Mouse (Mus musculus): ENCODE results near the gene Sertad3. TPM values are rescaled to one million over a fixed set of nuclear protein-coding genes. Genes with fewer than 3 reads are reported as not detected.

Sertad3 gene
- polyA plus RNA-seq, 1 experiment = 9.9 TPM

- H3K36me3 ChIP-seq (ENCODE audit: control insufficient read depth) = no peaks in the 10 kb centered on the region; the same call in 1 of the 2 replicates
- no peak within 1 kb of the TSS for H3K4me3 ChIP-seq (replicated peaks)
- TF ChIP-seq TAL1 (IDR thresholded peaks at IDR 0.05; ENCODE audit: low read length) = no peak
- no peak for TF ChIP-seq GATA1 (IDR thresholded peaks at IDR 0.05; ENCODE audit: low read length)
- H3K27me3 ChIP-seq (ENCODE audit: control insufficient read depth) = no peaks in the 10 kb centered on the region
- no peaks in the 10 kb centered on the region for H3K9me3 ChIP-seq (ENCODE audit: control insufficient read depth, low read length)
- peaks cover 30% of the 10 kb centered on the region for H3K4me1 ChIP-seq (ENCODE audit: control insufficient read depth)
These were observed 25.5 kb downstream of the Sertad3 start, which contains the start of gene Prx for GRCm38 (mm10) chr7:27499036-27499435. TSS of gene Prx (plus strand) at chr7:27499324.

DNA sequence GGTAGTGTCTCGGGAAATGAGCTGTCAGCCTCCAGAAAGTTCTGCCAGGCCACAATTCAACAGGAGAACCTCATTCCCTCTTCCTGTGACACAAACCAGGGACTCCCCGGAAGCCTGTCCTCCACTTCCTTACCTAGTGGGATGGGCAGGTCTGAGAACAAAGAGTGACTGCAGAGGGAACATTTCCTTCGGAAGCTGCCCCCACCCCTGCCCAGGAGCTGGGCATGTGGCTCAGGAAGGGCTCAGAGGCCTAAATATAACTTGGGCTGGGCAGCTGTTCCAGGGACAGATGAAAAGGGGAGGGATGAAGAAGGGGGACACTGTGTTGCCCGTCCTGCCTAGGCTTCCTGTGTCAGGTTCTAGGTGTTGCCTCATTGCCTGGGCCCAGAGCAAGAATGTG lies 28.1 kb downstream of the Sertad3 start:
- Histone ChIP-seq H3K27me3 (ENCODE audit: control insufficient read depth) (no peaks in the 10 kb centered on the region), H3K4me1 (ENCODE audit: control insufficient read depth) (peaks cover 28% of the 10 kb centered on the region), H3K36me3 (ENCODE audit: control insufficient read depth) (no peaks in the 10 kb centered on the region; the same call in 1 of the 2 replicates), H3K9me3 (ENCODE audit: control insufficient read depth, low read length) (no peaks in the 10 kb centered on the region), H3K4me3 (replicated peaks) (no peak overlapping the region)
- TF ChIP-seq TAL1 (IDR thresholded peaks at IDR 0.05; ENCODE audit: low read length) (no peak), GATA1 (IDR thresholded peaks at IDR 0.05; ENCODE audit: low read length) (no peak)

GRCm38 (mm10) chr7:27506765-27507370 lies 33.3 kb downstream of the Sertad3 start:
- Histone ChIP-seq H3K27me3 (ENCODE audit: control insufficient read depth) (no peaks in the 10 kb centered on the region), H3K36me3 (ENCODE audit: control insufficient read depth) (peaks cover 2% of the 10 kb centered on the region; the same call in 1 of the 2 replicates), H3K4me3 (replicated peaks) (peak overlapping the region; percentile 90), H3K9me3 (ENCODE audit: control insufficient read depth, low read length) (no peaks in the 10 kb centered on the region), H3K4me1 (ENCODE audit: control insufficient read depth) (peaks cover 46% of the 10 kb centered on the region)
- no peak for TF ChIP-seq GATA1 (IDR thresholded peaks at IDR 0.05; ENCODE audit: low read length)

GRCm38 (mm10) chr7:27507711-27508647 lies 34.4 kb downstream of the Sertad3 start:
- Histone ChIP-seq H3K4me1 (ENCODE audit: control insufficient read depth) (peaks cover 43% of the 10 kb centered on the region), H3K4me3 (replicated peaks) (peak overlapping the region; percentile 90), H3K36me3 (ENCODE audit: control insufficient read depth) (peaks cover 2% of the 10 kb centered on the region; the same call in 1 of the 2 replicates), H3K27me3 (ENCODE audit: control insufficient read depth) (no peaks in the 10 kb centered on the region), H3K9me3 (ENCODE audit: control insufficient read depth, low read length) (no peaks in the 10 kb centered on the region)
- TF ChIP-seq GATA1 (IDR thresholded peaks at IDR 0.05; ENCODE audit: low read length) = no peak

DNA sequence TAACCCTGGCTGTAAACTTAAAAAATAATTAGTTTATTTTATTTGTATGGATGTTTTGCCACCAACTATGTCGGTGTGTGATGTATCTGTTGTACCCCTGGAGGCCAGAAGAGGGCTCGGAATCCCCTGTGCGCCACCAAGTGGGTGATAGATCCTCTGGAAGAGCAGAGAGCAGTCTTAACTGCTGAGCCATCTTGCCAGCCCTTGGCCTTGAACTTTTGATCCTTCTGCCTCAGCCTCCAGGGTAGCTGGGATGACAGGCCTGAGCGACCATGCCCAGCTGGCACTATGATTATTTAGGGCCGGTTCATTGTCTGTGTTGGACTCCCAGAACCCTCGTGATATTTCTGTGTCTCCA lies 35.1 kb downstream of the Sertad3 start:
- Histone ChIP-seq H3K36me3 (ENCODE audit: control insufficient read depth) (peaks cover 2% of the 10 kb centered on the region; the same call in 1 of the 2 replicates), H3K9me3 (ENCODE audit: control insufficient read depth, low read length) (no peaks in the 10 kb centered on the region), H3K4me1 (ENCODE audit: control insufficient read depth) (peaks cover 43% of the 10 kb centered on the region), H3K4me3 (replicated peaks) (peak overlapping the region; percentile 90), H3K27me3 (ENCODE audit: control insufficient read depth) (no peaks in the 10 kb centered on the region)
- TF ChIP-seq TAL1 (IDR thresholded peaks at IDR 0.05; ENCODE audit: low read length) (no peak), GATA1 (IDR thresholded peaks at IDR 0.05; ENCODE audit: low read length) (no peak)

- no peak overlapping the region for H3K4me3 ChIP-seq (replicated peaks)
- peaks cover 51% of the 10 kb centered on the region for H3K4me1 ChIP-seq (ENCODE audit: control insufficient read depth)
- no peaks in the 10 kb centered on the region for H3K27me3 ChIP-seq (ENCODE audit: control insufficient read depth)
- no peaks in the 10 kb centered on the region for H3K9me3 ChIP-seq (ENCODE audit: control insufficient read depth, low read length)
- H3K36me3 ChIP-seq (ENCODE audit: control insufficient read depth) = peaks cover 2% of the 10 kb centered on the region; the same call in 1 of the 2 replicates
- TF ChIP-seq TAL1 (IDR thresholded peaks at IDR 0.05; ENCODE audit: low read length) = no peak
- TF ChIP-seq GATA1 (IDR thresholded peaks at IDR 0.05; ENCODE audit: low read length) = no peak
These were observed 37.2 kb downstream of the Sertad3 start for GRCm38 (mm10) chr7:27510809-27511208.

- H3K4me3 ChIP-seq (replicated peaks) = no peak overlapping the region
- peaks cover 9% of the 10 kb centered on the region for H3K9me3 ChIP-seq (ENCODE audit: control insufficient read depth, low read length)
- H3K4me1 ChIP-seq (ENCODE audit: control insufficient read depth) = peaks cover 14% of the 10 kb centered on the region
- no peaks in the 10 kb centered on the region for H3K27me3 ChIP-seq (ENCODE audit: control insufficient read depth)
- no peak for TF ChIP-seq TAL1 (IDR thresholded peaks at IDR 0.05; ENCODE audit: low read length)
- peaks cover 6% of the 10 kb centered on the region for H3K36me3 ChIP-seq (ENCODE audit: control insufficient read depth)
These were observed 41.4 kb downstream of the Sertad3 start for GRCm38 (mm10) chr7:27514961-27515360.

DNA sequence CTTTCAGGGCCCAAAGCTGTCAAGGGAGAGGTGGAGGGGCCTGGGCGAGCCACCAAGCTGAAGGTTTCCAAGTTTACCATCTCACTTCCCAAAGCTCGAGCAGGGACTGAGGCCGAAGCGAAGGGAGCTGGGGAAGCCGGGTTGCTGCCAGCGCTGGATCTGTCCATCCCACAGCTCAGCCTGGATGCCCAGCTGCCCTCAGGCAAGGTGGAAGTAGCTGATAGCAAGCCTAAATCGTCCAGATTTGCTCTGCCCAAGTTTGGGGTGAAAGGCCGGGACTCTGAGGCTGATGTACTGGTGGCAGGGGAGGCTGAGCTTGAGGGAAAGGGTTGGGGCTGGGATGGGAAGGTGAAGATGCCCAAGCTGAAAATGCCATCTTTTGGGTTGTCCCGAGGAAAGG lies 44.7 kb downstream of the Sertad3 start:
- no peaks in the 10 kb centered on the region for H3K27me3 ChIP-seq (ENCODE audit: control insufficient read depth)
- peaks cover 12% of the 10 kb centered on the region for H3K9me3 ChIP-seq (ENCODE audit: control insufficient read depth, low read length)
- TF ChIP-seq TAL1 (IDR thresholded peaks at IDR 0.05; ENCODE audit: low read length) (no peak), GATA1 (IDR thresholded peaks at IDR 0.05; ENCODE audit: low read length) (no peak)
- peaks cover 18% of the 10 kb centered on the region for H3K4me1 ChIP-seq (ENCODE audit: control insufficient read depth)
- H3K4me3 ChIP-seq (replicated peaks) = no peak overlapping the region
- H3K36me3 ChIP-seq (ENCODE audit: control insufficient read depth) = peaks cover 6% of the 10 kb centered on the region

- TF ChIP-seq GATA1 (IDR thresholded peaks at IDR 0.05; ENCODE audit: low read length) (no peak), TAL1 (IDR thresholded peaks at IDR 0.05; ENCODE audit: low read length) (no peak)
- Histone ChIP-seq H3K4me1 (ENCODE audit: control insufficient read depth) (peaks cover 25% of the 10 kb centered on the region), H3K36me3 (ENCODE audit: control insufficient read depth) (peaks cover 6% of the 10 kb centered on the region), H3K4me3 (replicated peaks) (no peak overlapping the region), H3K27me3 (ENCODE audit: control insufficient read depth) (no peaks in the 10 kb centered on the region), H3K9me3 (ENCODE audit: control insufficient read depth, low read length) (peaks cover 12% of the 10 kb centered on the region)
These were observed 46.5 kb downstream of the Sertad3 start for GRCm38 (mm10) chr7:27520104-27520503.

All from erythroblast, embryonic 14.5 days (primary cell).